Mouse (Mus musculus) liver, embryonic 12.5 days (tissue): Measurements from ENCODE around the gene Kctd15. TPM values are rescaled to one million over a fixed set of nuclear protein-coding genes. Genes with fewer than 3 reads are reported as not detected.

Source experiments
- ATAC-seq: fragments of 200-750 bp; cut with Nextera tagmentation; 2 replicates; pipeline ENCODE4 v1.8.0; 2017; ENCODE audit warnings: moderate number of reproducible peaks, mild to moderate bottlenecking, moderate library complexity
- H3K27ac ChIP-seq: fragments of 300-500 bp; sonication (generic); 2 replicates; pipeline ENCODE4 v1.5.1; 2016; ENCODE audit warnings: mild to moderate bottlenecking
- H3K27me3 ChIP-seq: fragments of 300-500 bp; sonication (generic); replicated peaks from 2 replicates; pipeline ENCODE4 v1.6.1; 2016; ENCODE audit warnings: mild to moderate bottlenecking, moderate library complexity
- H3K36me3 ChIP-seq: fragments of 300-500 bp; sonication (generic); 2 replicates; pipeline ENCODE4 v1.6.1; 2016; ENCODE audit warnings: mild to moderate bottlenecking, moderate library complexity
- H3K4me1 ChIP-seq: fragments of 300-500 bp; sonication (generic); 2 replicates; pipeline ENCODE4 v1.6.1; 2016
- H3K4me2 ChIP-seq: fragments of 300-500 bp; sonication (generic); 2 replicates; pipeline ENCODE4 v1.6.1; 2016; ENCODE audit warnings: mild to moderate bottlenecking, moderate library complexity
- H3K4me3 ChIP-seq: fragments of 300-500 bp; sonication (generic); 2 replicates; pipeline ENCODE4 v1.5.1; 2016; ENCODE audit warnings: mild to moderate bottlenecking, moderate library complexity
- H3K9ac ChIP-seq: fragments of 300-500 bp; sonication (generic); 2 replicates; pipeline ENCODE4 v1.6.1; 2016; ENCODE audit warnings: mild to moderate bottlenecking, moderate library complexity
- H3K9me3 ChIP-seq: fragments of 300-500 bp; sonication (generic); replicated peaks from 2 replicates; pipeline ENCODE4 v1.6.1; 2016; ENCODE audit warnings: mild to moderate bottlenecking, moderate library complexity
- WGBS: fragments of 180-500 bp; shearing (Covaris S2); methylation state at CpG from one replicate; pipeline ENCODE4 v1.1.7; 2016; ENCODE audit not compliant: insufficient replicate concordance; 5-methylcytosine and 5-hydroxymethylcytosine counted together
- polyA plus RNA-seq: library from polyadenylated mRNA; unstranded; fragments of >200 nt; fragmentation: Nextera tagmentation; extraction: Ambion mirVana; gene quantifications from 2 replicates; pipeline ENCODE4 v1.2.1, GENCODE M21; 2016

The Kctd15 gene
- polyA plus RNA-seq, 1 experiment from 2014 or later, result 2.2 TPM

GRCm38 (mm10) chr7:34659386-34660085, 3.0 kb upstream of the Kctd15 start:
- Histone ChIP-seq H3K27me3 (peaks cover 39% of the 10 kb centered on the region), H3K27ac (no peak overlapping the region), H3K4me3 (no peak overlapping the region), H3K36me3 (no peaks in the 10 kb centered on the region), H3K4me2 (no peak overlapping the region), H3K4me1 (no peaks in the 10 kb centered on the region), H3K9ac (no peak overlapping the region), H3K9me3 (no peaks in the 10 kb centered on the region)
- ATAC-seq, result peak; percentile 61
- 48% methylated on average over 6 of the region's 6 CpGs for WGBS

DNA sequence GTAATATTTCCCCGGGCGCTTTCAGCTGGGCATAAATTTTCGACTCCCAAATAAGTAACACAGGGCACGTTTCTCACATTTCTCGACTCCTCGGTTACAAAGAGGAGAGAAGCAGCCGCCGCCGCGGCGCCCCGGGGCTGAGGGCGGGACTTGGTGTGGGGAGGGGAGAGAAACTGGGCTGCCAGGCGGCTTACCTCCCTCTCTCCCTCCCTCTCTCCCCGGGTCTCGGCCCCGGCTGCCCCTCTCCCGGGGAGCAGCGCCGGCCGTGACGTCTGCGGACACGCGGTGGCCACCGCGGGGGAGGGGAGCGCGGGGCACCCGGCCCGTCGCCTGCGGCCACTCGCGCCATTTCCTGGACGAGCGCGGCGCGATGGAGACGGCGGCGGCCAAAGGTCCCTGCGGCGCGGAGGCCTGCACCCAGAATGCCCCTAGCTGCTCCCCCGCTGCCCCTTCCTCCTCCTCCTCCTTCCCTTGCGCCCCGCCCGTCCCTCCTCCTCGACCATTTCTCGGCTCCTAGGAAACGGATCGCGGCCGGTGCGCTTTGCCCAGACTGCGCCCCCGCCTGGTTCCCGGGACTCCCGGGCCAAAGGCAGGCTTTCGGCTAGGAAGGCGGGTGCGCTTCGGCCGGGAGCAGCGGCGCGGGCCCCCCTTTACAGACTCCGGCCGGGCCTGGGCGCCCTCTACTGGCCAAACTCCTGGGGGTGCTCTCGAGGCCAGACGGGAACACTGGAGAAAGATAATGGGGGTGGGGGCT, 1.3 kb downstream of the Kctd15 start:
- under 1% methylated on average over 64 of the region's 74 CpGs for WGBS
- no peaks in the 10 kb centered on the region for H3K9me3 ChIP-seq
- peak overlapping the region; percentile 58 for H3K4me3 ChIP-seq
- H3K36me3 ChIP-seq, result no peaks in the 10 kb centered on the region
- peak overlapping the region; percentile 68 for H3K4me2 ChIP-seq
- peaks cover 74% of the 10 kb centered on the region for H3K27me3 ChIP-seq
- ATAC-seq, result no peak
- peak overlapping the region; percentile 72 for H3K27ac ChIP-seq
- peak overlapping the region; percentile 65 for H3K9ac ChIP-seq
- H3K4me1 ChIP-seq, result 0 out of 2 replicates have a peak, but pooled peaks cover 4% of the 10 kb centered on the region

GRCm38 (mm10) chr7:34654441-34655085, 2.0 kb downstream of the Kctd15 start:
- Histone ChIP-seq H3K4me3 (peak overlapping the region; percentile 58), H3K9me3 (no peaks in the 10 kb centered on the region), H3K27ac (peak overlapping the region; percentile 72), H3K9ac (peak overlapping the region; percentile 65), H3K27me3 (peaks cover 74% of the 10 kb centered on the region), H3K36me3 (no peaks in the 10 kb centered on the region; the same call in 1 of the 2 replicates), H3K4me1 (0 out of 2 replicates have a peak, but pooled peaks cover 4% of the 10 kb centered on the region), H3K4me2 (peak overlapping the region; percentile 68)
- WGBS, result 0% methylated on average over 47 of the region's 81 CpGs
- ATAC-seq, result no peak

GRCm38 (mm10) chr7:34653731-34654440, 2.6 kb downstream of the Kctd15 start:
- ATAC-seq, result peak; percentile 30
- H3K4me2 ChIP-seq, result peak overlapping the region; percentile 68
- H3K9ac ChIP-seq, result peak overlapping the region; percentile 65
- H3K27ac ChIP-seq, result peak overlapping the region; percentile 72
- 0 out of 2 replicates have a peak, but pooled peaks cover 4% of the 10 kb centered on the region for H3K4me1 ChIP-seq
- peak overlapping the region; percentile 58 for H3K4me3 ChIP-seq
- peaks cover 72% of the 10 kb centered on the region for H3K27me3 ChIP-seq
- under 1% methylated on average over 48 of the region's 64 CpGs for WGBS
- H3K9me3 ChIP-seq, result no peaks in the 10 kb centered on the region
- peaks cover 3% of the 10 kb centered on the region; the same call in 1 of the 2 replicates for H3K36me3 ChIP-seq

DNA sequence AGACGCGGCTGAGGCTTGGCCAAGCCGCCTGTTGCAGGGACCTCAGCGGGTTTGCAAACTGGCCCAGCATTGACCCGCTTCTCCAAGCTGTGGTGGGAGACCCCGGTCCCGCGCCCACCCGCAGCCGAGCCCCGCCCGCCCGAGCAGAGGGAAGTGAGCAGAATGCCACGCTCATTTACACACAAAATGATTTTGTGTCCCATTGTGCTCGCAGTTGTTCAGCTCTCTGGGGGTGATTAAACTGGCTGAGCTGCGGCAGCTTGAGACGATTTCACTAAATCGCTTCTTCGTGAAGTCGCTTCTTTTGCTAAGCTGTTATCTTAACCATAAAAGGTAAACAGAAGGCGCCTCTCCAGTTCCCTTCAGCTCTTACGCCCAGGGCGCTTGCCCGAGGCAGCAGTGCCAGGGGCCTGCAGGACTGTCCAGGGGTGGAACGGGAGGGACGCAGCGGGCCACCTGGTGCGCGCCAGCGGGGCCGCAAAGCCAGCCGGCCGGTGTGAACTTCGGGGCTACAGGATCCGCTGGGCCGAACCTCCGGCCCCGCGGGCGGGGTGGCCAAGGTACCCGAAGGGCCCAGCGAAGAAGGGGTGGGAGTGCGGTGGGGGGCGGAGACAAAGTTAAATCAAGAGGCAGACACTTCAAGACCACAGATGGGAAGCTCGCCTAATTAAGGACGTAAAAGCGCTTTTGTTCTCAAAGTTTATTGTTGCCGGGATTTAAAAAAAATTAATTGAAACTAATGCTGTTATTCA, 3.6 kb downstream of the Kctd15 start:
- 0 out of 2 replicates have a peak, but pooled peaks cover 4% of the 10 kb centered on the region for H3K4me1 ChIP-seq
- H3K4me3 ChIP-seq, result peak overlapping the region; percentile 58
- H3K4me2 ChIP-seq, result peak overlapping the region; percentile 68
- no peak for ATAC-seq
- 3% methylated on average over 48 of the region's 48 CpGs for WGBS
- peaks cover 7% of the 10 kb centered on the region for H3K9me3 ChIP-seq
- H3K9ac ChIP-seq, result no peak overlapping the region
- H3K27me3 ChIP-seq, result peaks cover 68% of the 10 kb centered on the region
- peak overlapping the region; percentile 25; the same call in 1 of the 2 replicates for H3K27ac ChIP-seq
- peaks cover 13% of the 10 kb centered on the region for H3K36me3 ChIP-seq

DNA sequence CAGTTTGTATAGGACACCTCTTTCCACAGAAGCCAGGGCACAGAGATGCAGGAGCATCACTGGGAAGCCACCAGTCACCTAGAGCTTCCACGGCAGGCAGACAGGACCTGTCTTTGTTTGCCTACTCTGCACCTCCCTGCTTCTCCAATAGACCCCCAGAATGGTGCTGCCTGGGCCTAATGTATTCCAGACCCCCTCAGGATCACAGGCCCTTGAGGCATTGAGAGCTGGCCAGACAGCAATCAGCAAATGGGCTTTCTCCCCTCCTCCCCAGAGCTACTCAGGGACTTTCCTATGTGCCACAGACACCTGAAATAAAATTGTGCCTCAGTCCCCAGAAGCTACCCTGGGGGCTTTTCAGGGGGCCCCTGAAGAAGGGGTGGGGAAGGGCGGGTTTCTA, 5.2 kb downstream of the Kctd15 start:
- no peak overlapping the region for H3K27ac ChIP-seq
- H3K4me3 ChIP-seq, result no peak overlapping the region
- H3K27me3 ChIP-seq, result peaks cover 57% of the 10 kb centered on the region
- H3K9me3 ChIP-seq, result peaks cover 7% of the 10 kb centered on the region
- H3K4me1 ChIP-seq, result 0 out of 2 replicates have a peak, but pooled peaks cover 4% of the 10 kb centered on the region
- WGBS, result 70% methylated on average over 2 of the region's 2 CpGs
- ATAC-seq, result no peak
- H3K4me2 ChIP-seq, result no peak overlapping the region
- no peak overlapping the region for H3K9ac ChIP-seq
- H3K36me3 ChIP-seq, result peaks cover 13% of the 10 kb centered on the region

- 66% methylated on average over 9 of the region's 9 CpGs for WGBS
- peaks cover 16% of the 10 kb centered on the region for H3K36me3 ChIP-seq
- H3K4me2 ChIP-seq, result no peak overlapping the region
- H3K27ac ChIP-seq, result no peak overlapping the region
- no peak for ATAC-seq
- peaks cover 14% of the 10 kb centered on the region for H3K27me3 ChIP-seq
- no peak overlapping the region for H3K4me3 ChIP-seq
- no peak overlapping the region for H3K9ac ChIP-seq
- H3K4me1 ChIP-seq, result no peaks in the 10 kb centered on the region
- peaks cover 7% of the 10 kb centered on the region for H3K9me3 ChIP-seq
Measured at GRCm38 (mm10) chr7:34647052-34647451, 9.5 kb downstream of the Kctd15 start.

DNA sequence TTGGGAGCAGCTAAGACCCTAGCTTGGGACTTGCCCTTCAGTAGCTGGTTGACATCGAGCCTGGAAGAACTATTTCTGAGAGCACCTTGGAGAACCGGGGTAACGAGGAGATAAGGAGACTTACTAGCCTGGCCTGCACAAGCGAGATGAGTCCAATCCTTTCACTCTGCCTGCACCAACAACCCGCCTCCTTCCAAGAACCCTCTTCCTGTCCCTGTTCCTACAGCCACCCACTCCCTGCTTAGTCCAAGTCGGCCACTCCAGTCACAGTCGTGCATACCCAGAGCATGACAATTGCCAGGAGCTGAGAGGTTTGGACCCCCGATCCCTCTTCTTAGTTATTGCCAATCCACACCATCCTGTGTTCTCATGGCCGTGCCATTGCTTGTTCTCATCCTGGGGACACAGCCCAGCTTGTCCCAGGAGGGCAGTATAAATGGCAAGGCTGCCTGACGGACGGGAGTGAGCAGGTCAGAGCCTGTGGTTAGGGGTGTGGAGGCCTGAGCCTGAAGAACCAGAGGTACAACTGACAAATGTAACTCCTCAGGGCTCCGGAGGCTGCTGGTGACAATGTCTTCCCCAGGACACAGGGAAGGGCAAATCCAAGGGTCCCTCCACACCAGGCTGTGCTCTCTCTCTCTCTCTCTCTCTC, 10.3 kb downstream of the Kctd15 start:
- Histone ChIP-seq H3K4me2 (no peak overlapping the region), H3K27me3 (peaks cover 6% of the 10 kb centered on the region), H3K27ac (no peak overlapping the region), H3K4me1 (no peaks in the 10 kb centered on the region), H3K9me3 (peaks cover 7% of the 10 kb centered on the region), H3K4me3 (no peak overlapping the region), H3K9ac (no peak overlapping the region), H3K36me3 (peaks cover 16% of the 10 kb centered on the region)
- WGBS, result 65% methylated on average over 12 of the region's 12 CpGs
- ATAC-seq, result no peak

- no peak for ATAC-seq
Measured at GRCm38 (mm10) chr7:34645623-34646022, 10.9 kb downstream of the Kctd15 start.

GRCm38 (mm10) chr7:34644591-34644990, 11.9 kb downstream of the Kctd15 start:
- no peak for ATAC-seq
- H3K9me3 ChIP-seq, result peaks cover 7% of the 10 kb centered on the region
- no peak overlapping the region for H3K4me3 ChIP-seq
- no peaks in the 10 kb centered on the region for H3K27me3 ChIP-seq
- H3K27ac ChIP-seq, result no peak overlapping the region
- no peaks in the 10 kb centered on the region for H3K4me1 ChIP-seq
- H3K9ac ChIP-seq, result no peak overlapping the region
- 86% methylated on average over 18 of the region's 18 CpGs for WGBS
- H3K36me3 ChIP-seq, result peaks cover 28% of the 10 kb centered on the region
- H3K4me2 ChIP-seq, result no peak overlapping the region

More at GRCm38 (mm10) chr7:34645623-34646022, 10.9 kb downstream of the Kctd15 start:
- Histone ChIP-seq H3K27ac (no peak overlapping the region), H3K36me3 (peaks cover 18% of the 10 kb centered on the region), H3K27me3 (0 out of 2 replicates have a peak, but pooled peaks cover 2% of the 10 kb centered on the region), H3K4me2 (no peak overlapping the region), H3K4me1 (no peaks in the 10 kb centered on the region), H3K9me3 (peaks cover 7% of the 10 kb centered on the region), H3K4me3 (no peak overlapping the region), H3K9ac (no peak overlapping the region)
- WGBS, result 65% methylated on average over 2 of the region's 2 CpGs
